8 mouse cellular contexts compared by ENCODE assay signal in genomic region chr5:13547472-13548209, GRCm38 (mm10).
DNase-seq lines count a peak whose midpoint lies in the region.

No protein-coding gene starts in this region.

- intact Hi-C loops in left cerebral cortex, postnatal 4 days (cut with DNase I): no loop called here
- intact Hi-C loops in heart, postnatal 14 days (cut with DNase I): no loop called here

- DNase-seq in left cerebral cortex, postnatal 4 days: peak; percentile 9
- DNase-seq in left cerebral cortex, adult 11 months (ENCODE audit: low spot score): no peak
- peak; percentile 42 for DNase-seq in embryo, embryonic 9.5 days (ENCODE audit: extremely low spot score)
- DNase-seq in heart, postnatal 14 days: peak; percentile 9 to 46
- DNase-seq in kidney, postnatal 14 days: peak; percentile 62
- peak; percentile 49 for DNase-seq in skeletal muscle tissue, adult 2 months (ENCODE audit: low read depth, low spot score)
- no peak for DNase-seq in cerebellum, postnatal 14 days
- no peak for DNase-seq in liver

Comparison
In these comparisons a context has a peak if more than half of its experiments do, and no peak if none do; other contexts are left out.
1. DNase-seq: peak in left cerebral cortex, postnatal 4 days (single experiment), embryo, embryonic 9.5 days (single experiment), heart, postnatal 14 days (2 of 2), kidney, postnatal 14 days (single experiment) and skeletal muscle tissue, adult 2 months (single experiment); none in left cerebral cortex, adult 11 months (single experiment), cerebellum, postnatal 14 days (0 of 2) and liver (single experiment).